Mouse (Mus musculus) hindbrain, embryonic 14.5 days (tissue): ENCODE measurements around the gene Tmem144. TPM values are rescaled to one million over a fixed set of nuclear protein-coding genes. Genes with fewer than 3 reads are reported as not detected.

Source experiments
- ATAC-seq: fragments of 200-750 bp; cut with Nextera tagmentation; 2 replicates; pipeline ENCODE4 v1.8.0; 2017; ENCODE audit warnings: moderate number of reproducible peaks, mild to moderate bottlenecking, moderate TSS enrichment, moderate library complexity; ENCODE audit not compliant: low FRiP score
- DNase-seq: peaks from one replicate; pipeline ENCODE4 v3.0.0-alpha.2; 2015; ENCODE audit warnings: low spot score
- H3K27ac ChIP-seq: fragments of 300-500 bp; sonication (generic); 2 replicates; pipeline ENCODE4 v1.5.1; 2014; ENCODE audit warnings: mild to moderate bottlenecking, moderate library complexity
- H3K27me3 ChIP-seq: fragments of 300-500 bp; sonication (generic); 2 replicates; pipeline ENCODE4 v1.6.1; 2014; ENCODE audit warnings: mild to moderate bottlenecking, low read length, mixed read lengths; ENCODE audit not compliant: control insufficient read depth, insufficient read depth
- H3K36me3 ChIP-seq: fragments of 300-500 bp; sonication (generic); replicated peaks from 2 replicates; pipeline ENCODE4 v1.6.1; 2014; ENCODE audit not compliant: control insufficient read depth, insufficient read depth
- H3K4me1 ChIP-seq: fragments of 300-500 bp; sonication (generic); replicated peaks from 2 replicates; pipeline ENCODE4 v1.6.1; 2014; ENCODE audit warnings: antibody characterized with exemption, low read length, mixed read lengths; ENCODE audit not compliant: control insufficient read depth, insufficient read depth
- H3K4me2 ChIP-seq: fragments of 300-500 bp; sonication (generic); replicated peaks from 2 replicates; pipeline ENCODE4 v1.6.1; 2014; ENCODE audit warnings: mild to moderate bottlenecking, moderate library complexity
- H3K4me3 ChIP-seq: fragments of 300-500 bp; sonication (generic); replicated peaks from 2 replicates; pipeline ENCODE4 v1.5.1; 2014; ENCODE audit warnings: mild to moderate bottlenecking, low read length
- H3K9ac ChIP-seq: fragments of 300-500 bp; sonication (generic); 2 replicates; pipeline ENCODE4 v1.6.1; 2014
- H3K9me3 ChIP-seq: fragments of 300-500 bp; sonication (generic); 2 replicates; pipeline ENCODE4 v1.6.1; 2016; ENCODE audit warnings: low read length; ENCODE audit not compliant: control insufficient read depth
- WGBS: fragments of 180-500 bp; shearing (Covaris S2); extraction: QIAGEN DNeasy Blood & Tissue Kit; methylation state at CpG from one replicate; pipeline ENCODE4 v1.1.7; 2014; 5-methylcytosine and 5-hydroxymethylcytosine counted together
- polyA plus RNA-seq: library from polyadenylated mRNA; unstranded; fragments of >200 nt; fragmentation: Nextera tagmentation; extraction: Ambion mirVana; gene quantifications from 2 replicates; pipeline ENCODE4 v1.2.1, GENCODE M21; 2014

Tmem144 gene
- polyA plus RNA-seq, 1 experiment from 2014 or later = 2.0 TPM

GRCm38 (mm10) chr3:79846633-79847032 is 5.9 kb downstream of the Tmem144 start:
- no peak overlapping the region for H3K27ac ChIP-seq
- no peak overlapping the region for H3K4me2 ChIP-seq
- WGBS = 89% methylated on average over 5 of the region's 5 CpGs
- H3K4me1 ChIP-seq = no peaks in the 10 kb centered on the region
- no peaks in the 10 kb centered on the region for H3K27me3 ChIP-seq
- H3K4me3 ChIP-seq = no peak overlapping the region
- DNase-seq = no peak
- no peaks in the 10 kb centered on the region for H3K9me3 ChIP-seq
- H3K9ac ChIP-seq = no peak overlapping the region
- no peak for ATAC-seq
- no peaks in the 10 kb centered on the region for H3K36me3 ChIP-seq

- no peak overlapping the region for H3K4me3 ChIP-seq
- 92% methylated on average over 9 of the region's 9 CpGs for WGBS
- ATAC-seq (no peak), DNase-seq (no peak)
- no peak overlapping the region for H3K9ac ChIP-seq
- H3K27me3 ChIP-seq = no peaks in the 10 kb centered on the region
- no peak overlapping the region for H3K27ac ChIP-seq
- no peaks in the 10 kb centered on the region for H3K9me3 ChIP-seq
- no peaks in the 10 kb centered on the region for H3K4me1 ChIP-seq
- no peak overlapping the region for H3K4me2 ChIP-seq
- H3K36me3 ChIP-seq = no peaks in the 10 kb centered on the region
Measured at GRCm38 (mm10) chr3:79843999-79844398, 8.6 kb downstream of the Tmem144 start.

GRCm38 (mm10) chr3:79842616-79843016 is 10.0 kb downstream of the Tmem144 start:
- H3K4me2 ChIP-seq = peak overlapping the region; percentile 69
- peak; percentile 79 for ATAC-seq
- DNase-seq = peak; percentile 73
- H3K27ac ChIP-seq = no peak overlapping the region
- H3K4me3 ChIP-seq = peak overlapping the region; percentile 37
- H3K9me3 ChIP-seq = no peaks in the 10 kb centered on the region
- no peaks in the 10 kb centered on the region for H3K36me3 ChIP-seq
- peak overlapping the region; percentile 32; the same call in 1 of the 2 replicates for H3K9ac ChIP-seq
- no peaks in the 10 kb centered on the region for H3K4me1 ChIP-seq
- WGBS = under 1% methylated on average over 19 of the region's 19 CpGs
- H3K27me3 ChIP-seq = no peaks in the 10 kb centered on the region

GRCm38 (mm10) chr3:79842165-79842564 is 10.4 kb downstream of the Tmem144 start:
- Histone ChIP-seq H3K9me3 (no peaks in the 10 kb centered on the region), H3K4me1 (no peaks in the 10 kb centered on the region), H3K4me2 (peak overlapping the region; percentile 69), H3K27me3 (no peaks in the 10 kb centered on the region), H3K9ac (peak overlapping the region; percentile 32; the same call in 1 of the 2 replicates), H3K27ac (no peak overlapping the region), H3K4me3 (peak overlapping the region; percentile 37), H3K36me3 (no peaks in the 10 kb centered on the region)
- WGBS = 13% methylated on average over 12 of the region's 12 CpGs
- peak; percentile 56; the same call in 1 of the 2 replicates for ATAC-seq
- peak; percentile 61 for DNase-seq

- ATAC-seq (no peak), DNase-seq (no peak)
- H3K4me3 ChIP-seq = no peak overlapping the region
- 57% methylated on average over 6 of the region's 6 CpGs for WGBS
- no peaks in the 10 kb centered on the region for H3K27me3 ChIP-seq
- H3K4me2 ChIP-seq = peak overlapping the region; percentile 69
- no peaks in the 10 kb centered on the region for H3K9me3 ChIP-seq
- peak overlapping the region; percentile 32; the same call in 1 of the 2 replicates for H3K9ac ChIP-seq
- no peaks in the 10 kb centered on the region for H3K36me3 ChIP-seq
- no peak overlapping the region for H3K27ac ChIP-seq
- no peaks in the 10 kb centered on the region for H3K4me1 ChIP-seq
Measured at GRCm38 (mm10) chr3:79841475-79841874, 11.1 kb downstream of the Tmem144 start.

GRCm38 (mm10) chr3:79838751-79839150 is 13.8 kb downstream of the Tmem144 start:
- Histone ChIP-seq H3K4me2 (no peak overlapping the region), H3K4me3 (no peak overlapping the region), H3K36me3 (no peaks in the 10 kb centered on the region), H3K27ac (no peak overlapping the region), H3K9ac (no peak overlapping the region), H3K27me3 (no peaks in the 10 kb centered on the region), H3K4me1 (no peaks in the 10 kb centered on the region), H3K9me3 (no peaks in the 10 kb centered on the region)
- DNase-seq (peak; percentile 39), ATAC-seq (no peak)
- 55% methylated on average over 6 of the region's 6 CpGs for WGBS

GRCm38 (mm10) chr3:79829289-79829688 is 23.3 kb downstream of the Tmem144 start:
- Histone ChIP-seq H3K27me3 (no peaks in the 10 kb centered on the region), H3K4me1 (no peaks in the 10 kb centered on the region)
- ATAC-seq = no peak

GRCm38 (mm10) chr3:79825067-79825780 is 27.3 kb downstream of the Tmem144 start:
- no peak for ATAC-seq
- WGBS = 90% methylated on average over 14 of the region's 14 CpGs

More at GRCm38 (mm10) chr3:79829289-79829688, 23.3 kb downstream of the Tmem144 start:
- no peak overlapping the region for H3K4me2 ChIP-seq
- no peaks in the 10 kb centered on the region for H3K36me3 ChIP-seq
- no peak for DNase-seq
- no peak overlapping the region for H3K9ac ChIP-seq
- H3K27ac ChIP-seq = no peak overlapping the region
- no peak overlapping the region for H3K4me3 ChIP-seq
- no peaks in the 10 kb centered on the region for H3K9me3 ChIP-seq

GRCm38 (mm10) chr3:79823176-79823575 is 29.4 kb downstream of the Tmem144 start:
- no peaks in the 10 kb centered on the region for H3K9me3 ChIP-seq
- H3K4me2 ChIP-seq = no peak overlapping the region
- 93% methylated on average over 7 of the region's 7 CpGs for WGBS
- H3K27me3 ChIP-seq = no peaks in the 10 kb centered on the region
- H3K4me1 ChIP-seq = no peaks in the 10 kb centered on the region
- no peak overlapping the region for H3K9ac ChIP-seq
- H3K36me3 ChIP-seq = no peaks in the 10 kb centered on the region
- ATAC-seq (no peak), DNase-seq (no peak)
- no peak overlapping the region for H3K27ac ChIP-seq
- H3K4me3 ChIP-seq = no peak overlapping the region

More at GRCm38 (mm10) chr3:79825067-79825780, 27.3 kb downstream of the Tmem144 start:
- Histone ChIP-seq H3K9ac (no peak overlapping the region), H3K27ac (no peak overlapping the region), H3K4me3 (no peak overlapping the region), H3K27me3 (no peaks in the 10 kb centered on the region), H3K4me1 (no peaks in the 10 kb centered on the region), H3K9me3 (no peaks in the 10 kb centered on the region), H3K36me3 (no peaks in the 10 kb centered on the region), H3K4me2 (no peak overlapping the region)
- DNase-seq = no peak
